ENCODE assay signal across 8 mouse cellular contexts in the genomic region with DNA sequence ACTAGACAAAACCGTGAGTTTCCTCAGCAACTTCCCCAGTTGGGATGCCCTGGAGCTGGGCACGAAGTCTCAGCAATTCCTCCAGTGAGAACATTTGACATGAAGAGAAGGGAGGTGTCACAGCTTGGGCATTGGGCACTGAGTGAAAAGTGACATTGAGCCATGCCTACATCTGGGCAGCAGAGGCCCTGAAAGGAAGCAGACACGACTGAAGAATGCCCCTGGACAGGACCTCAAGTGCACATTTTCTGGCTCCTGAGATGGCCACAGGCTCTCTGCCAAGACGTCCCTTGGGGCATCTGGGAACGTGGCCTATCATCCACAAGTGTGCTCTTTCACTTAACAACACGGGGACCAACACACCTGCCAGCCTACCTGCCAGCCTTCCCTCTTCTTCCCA. TPM values are rescaled to one million over a fixed set of nuclear protein-coding genes. Genes with fewer than 3 reads are reported as not detected.
DNase-seq lines count a peak whose midpoint lies in the region; ATAC-seq lines count a peak whose summit lies in the region.

No protein-coding gene starts in this region.

- no peaks in the 10 kb centered on the region for H3K36me3 ChIP-seq in kidney, embryonic 16.5 days (ENCODE audit: insufficient read depth, low read length)
- no peaks in the 10 kb centered on the region for H3K36me3 ChIP-seq in embryonic facial prominence, embryonic 13.5 days
- no peaks in the 10 kb centered on the region for H3K36me3 ChIP-seq in intestine, embryonic 16.5 days (ENCODE audit: control insufficient read depth, insufficient read depth, low read length)
- no peaks in the 10 kb centered on the region for H3K36me3 ChIP-seq in midbrain, embryonic 12.5 days

- H3K4me1 ChIP-seq in kidney, embryonic 16.5 days (ENCODE audit: insufficient read depth, low read length) = peaks cover 16% of the 10 kb centered on the region
- peaks cover 29% of the 10 kb centered on the region for H3K4me1 ChIP-seq in embryonic facial prominence, embryonic 13.5 days
- H3K4me1 ChIP-seq in intestine, embryonic 16.5 days (ENCODE audit: control insufficient read depth, insufficient read depth, low read length) = peaks cover 15% of the 10 kb centered on the region
- H3K4me1 ChIP-seq in midbrain, embryonic 12.5 days = peaks cover 34% of the 10 kb centered on the region

- no peak for DNase-seq in kidney, postnatal 36 days
- DNase-seq in right cerebral cortex, postnatal 4 days = no peak
- no peak for DNase-seq in ovary, adult 18-20 months (ENCODE audit: low spot score)

- peak overlapping the region; percentile 91 for H3K4me2 ChIP-seq in kidney, embryonic 16.5 days (replicated peaks; ENCODE audit: low read depth, low read length)
- H3K4me2 ChIP-seq in embryonic facial prominence, embryonic 13.5 days = peak overlapping the region; percentile 96
- H3K4me2 ChIP-seq in intestine, embryonic 16.5 days (ENCODE audit: low read depth, low read length) = peak overlapping the region; percentile 64
- peak overlapping the region; percentile 99 for H3K4me2 ChIP-seq in midbrain, embryonic 12.5 days (replicated peaks)

- no peak for ATAC-seq in kidney, embryonic 16.5 days (ENCODE audit: low FRiP score, low TSS enrichment)
- ATAC-seq in embryonic facial prominence, embryonic 13.5 days (ENCODE audit: insufficient number of reproducible peaks, insufficient read depth, low FRiP score, low TSS enrichment, low read depth) = no peak
- no peak for ATAC-seq in intestine, embryonic 16.5 days
- no peak for ATAC-seq in midbrain, embryonic 12.5 days (ENCODE audit: low FRiP score, low read depth)
- no peak for ATAC-seq in granulocyte monocyte progenitor cell, adult 5-6 weeks (replicated peaks; ENCODE audit: poor library complexity, severe bottlenecking)

- WGBS in kidney, embryonic 16.5 days = 54% methylated on average over 6 of the region's 6 CpGs
- 51% methylated on average over 6 of the region's 6 CpGs for WGBS in embryonic facial prominence, embryonic 13.5 days
- WGBS in intestine, embryonic 16.5 days = 52% methylated on average over 6 of the region's 6 CpGs
- 67% methylated on average over 6 of the region's 6 CpGs for WGBS in midbrain, embryonic 12.5 days

- H3K9me3 ChIP-seq in kidney, embryonic 16.5 days (ENCODE audit: low read length) = no peaks in the 10 kb centered on the region
- no peaks in the 10 kb centered on the region for H3K9me3 ChIP-seq in embryonic facial prominence, embryonic 13.5 days
- no peaks in the 10 kb centered on the region for H3K9me3 ChIP-seq in intestine, embryonic 16.5 days (ENCODE audit: control insufficient read depth, low read length)
- H3K9me3 ChIP-seq in midbrain, embryonic 12.5 days = no peaks in the 10 kb centered on the region

- H3K4me3 ChIP-seq in kidney, embryonic 16.5 days (ENCODE audit: low read length) = peak overlapping the region; percentile 92
- peak overlapping the region; percentile 98 for H3K4me3 ChIP-seq in embryonic facial prominence, embryonic 13.5 days
- peak overlapping the region; percentile 89 for H3K4me3 ChIP-seq in intestine, embryonic 16.5 days (ENCODE audit: low read length)
- peak overlapping the region; percentile 98 for H3K4me3 ChIP-seq in midbrain, embryonic 12.5 days

- peak overlapping the region; percentile 38; the same call in 1 of the 2 replicates for H3K9ac ChIP-seq in kidney, embryonic 16.5 days (replicated peaks; ENCODE audit: low read length)
- H3K9ac ChIP-seq in embryonic facial prominence, embryonic 13.5 days = peak overlapping the region; percentile 64; the same call in 1 of the 2 replicates
- H3K9ac ChIP-seq in intestine, embryonic 16.5 days (ENCODE audit: low read depth, low read length) = peak overlapping the region; percentile 92
- no peak overlapping the region for H3K9ac ChIP-seq in midbrain, embryonic 12.5 days (replicated peaks)

- H3K27me3 ChIP-seq in kidney, embryonic 16.5 days (ENCODE audit: insufficient read depth, low read length) = no peaks in the 10 kb centered on the region
- H3K27me3 ChIP-seq in embryonic facial prominence, embryonic 13.5 days = no peaks in the 10 kb centered on the region
- H3K27me3 ChIP-seq in intestine, embryonic 16.5 days (replicated peaks; ENCODE audit: control insufficient read depth, insufficient read depth, low read length) = no peaks in the 10 kb centered on the region
- H3K27me3 ChIP-seq in midbrain, embryonic 12.5 days = peaks cover 12% of the 10 kb centered on the region; the same call in 1 of the 2 replicates

- H3K27ac ChIP-seq in kidney, embryonic 16.5 days (ENCODE audit: low read length) = no peak overlapping the region
- H3K27ac ChIP-seq in embryonic facial prominence, embryonic 13.5 days = peak overlapping the region; percentile 28; the same call in 1 of the 2 replicates
- 0 out of 2 replicates have a peak overlapping the region, but pooled peaks have one; percentile 1 for H3K27ac ChIP-seq in intestine, embryonic 16.5 days (ENCODE audit: low read length)
- H3K27ac ChIP-seq in midbrain, embryonic 12.5 days (replicated peaks) = no peak overlapping the region

RNA-seq across cellular contexts. Expression of a gene that starts 1.0 kb away (rescaled TPM):
- 8.6 and 9.8 TPM in 2 replicates for polyA plus RNA-seq in kidney, embryonic 16.5 days (2015; fragmentation: Nextera tagmentation; extraction: Ambion mirVana)
- polyA plus RNA-seq in embryonic facial prominence, embryonic 13.5 days (2015; fragmentation: Nextera tagmentation; extraction: Ambion mirVana) = 14.8 and 15.5 TPM in 2 replicates
- 4.3 TPM in 2 replicates for polyA plus RNA-seq in intestine, embryonic 16.5 days (2015; fragmentation: Nextera tagmentation; extraction: Ambion mirVana)
- 23.8 and 24.0 TPM in 2 replicates for polyA plus RNA-seq in midbrain, embryonic 12.5 days (2016; fragmentation: Nextera tagmentation; extraction: Ambion mirVana)
- total RNA-seq in granulocyte monocyte progenitor cell, adult 5-6 weeks (2014; fragmentation: Nextera tagmentation) = 25.2 and 29.7 TPM in 2 replicates
- 9.5 and 12.6 TPM in 2 replicates for total RNA-seq in granulocyte monocyte progenitor cell, adult 5-6 weeks (2017)

Comparison
In these comparisons a context has a peak if more than half of its experiments do, and no peak if none do; other contexts are left out.
1. H3K27ac ChIP-seq: peak in embryonic facial prominence, embryonic 13.5 days (single experiment) and intestine, embryonic 16.5 days (single experiment); none in kidney, embryonic 16.5 days (single experiment) and midbrain, embryonic 12.5 days (single experiment).
2. Peak in every context shown above with its lines, with median percentiles within 50 percentile points of each other: H3K4me2 ChIP-seq and H3K4me3 ChIP-seq.